22 mouse cellular contexts compared by ENCODE assay signal in genomic region chr9:52371296-52371695, GRCm38 (mm10).
"Had no signal": no experiment of that assay in that cellular context is flagged by ENCODE, and none has a peak within 500 bp of the region (broad histone marks: within the 10 kb centered on the region; RNA-seq: fewer than 3 reads in every experiment).

No protein-coding gene starts in this region.

- H3K4me2 ChIP-seq: liver, embryonic 15.5 days; lung, embryonic 15.5 days; midbrain, embryonic 12.5 days; neural tube, embryonic 13.5 days; neural tube, embryonic 15.5 days; stomach, embryonic 15.5 days had no signal

- H3K4me1 ChIP-seq: liver, embryonic 15.5 days; lung, embryonic 15.5 days; midbrain, embryonic 10.5 days; stomach, embryonic 15.5 days had no signal

- H3K9ac ChIP-seq: liver, embryonic 15.5 days; liver, postnatal 0 days; lung, embryonic 15.5 days; midbrain, embryonic 12.5 days; neural tube, embryonic 13.5 days; neural tube, embryonic 15.5 days; stomach, embryonic 15.5 days had no signal

- H3K9me3 ChIP-seq: liver, embryonic 15.5 days; lung, embryonic 15.5 days; midbrain, embryonic 10.5 days; midbrain, embryonic 12.5 days; neural tube, embryonic 13.5 days; neural tube, embryonic 15.5 days; stomach, embryonic 15.5 days had no signal

- H3K36me3 ChIP-seq: liver, embryonic 15.5 days; lung, embryonic 15.5 days; midbrain, embryonic 10.5 days; midbrain, embryonic 12.5 days; neural tube, embryonic 13.5 days; neural tube, embryonic 15.5 days; stomach, embryonic 15.5 days had no signal

- H3K27me3 ChIP-seq: liver, embryonic 15.5 days; lung, embryonic 15.5 days; midbrain, embryonic 12.5 days; neural tube, embryonic 13.5 days; neural tube, embryonic 15.5 days; stomach, embryonic 15.5 days had no signal

- DNase-seq: liver, postnatal 0 days; lung, adult 2 months; lung, postnatal 4 days; midbrain, embryonic 14.5 days; right cerebral cortex, adult 18-20 months; right cerebral cortex, postnatal 25 days; right cerebral cortex, postnatal 4 days; spleen, adult 18-20 months; thymus, adult 2 months; thymus, postnatal 25 days; thymus, postnatal 4 days had no signal

- H3K4me3 ChIP-seq: liver, embryonic 15.5 days; lung, embryonic 15.5 days; midbrain, embryonic 10.5 days; midbrain, embryonic 12.5 days; myocyte; neural tube, embryonic 13.5 days; neural tube, embryonic 15.5 days; stomach, embryonic 15.5 days had no signal

- H3K27ac ChIP-seq: liver, embryonic 15.5 days; lung, embryonic 15.5 days; midbrain, embryonic 10.5 days; midbrain, embryonic 12.5 days; neural tube, embryonic 13.5 days; neural tube, embryonic 15.5 days; stomach, embryonic 15.5 days; stomach, postnatal 0 days had no signal

- ATAC-seq: liver, postnatal 0 days; lung, postnatal 0 days; midbrain, embryonic 16.5 days had no signal
